Mouse (Mus musculus): Measurements from ENCODE around the gene Gkap1. TPM values are rescaled to one million over a fixed set of nuclear protein-coding genes. Genes with fewer than 3 reads are reported as not detected.

Gkap1 gene
- total RNA-seq, 2 experiments from 2014 or later, result 24.9 to 26.7 TPM

- DNase-seq, result no peak
These were observed 77.4 kb downstream of the Gkap1 start for GRCm38 (mm10) chr13:58197981-58198640.

- no peak for DNase-seq
These were observed 78.3 kb downstream of the Gkap1 start for GRCm38 (mm10) chr13:58197211-58197610.

GRCm38 (mm10) chr13:58194908-58195307 is 80.6 kb downstream of the Gkap1 start:
- no peak for DNase-seq

DNA sequence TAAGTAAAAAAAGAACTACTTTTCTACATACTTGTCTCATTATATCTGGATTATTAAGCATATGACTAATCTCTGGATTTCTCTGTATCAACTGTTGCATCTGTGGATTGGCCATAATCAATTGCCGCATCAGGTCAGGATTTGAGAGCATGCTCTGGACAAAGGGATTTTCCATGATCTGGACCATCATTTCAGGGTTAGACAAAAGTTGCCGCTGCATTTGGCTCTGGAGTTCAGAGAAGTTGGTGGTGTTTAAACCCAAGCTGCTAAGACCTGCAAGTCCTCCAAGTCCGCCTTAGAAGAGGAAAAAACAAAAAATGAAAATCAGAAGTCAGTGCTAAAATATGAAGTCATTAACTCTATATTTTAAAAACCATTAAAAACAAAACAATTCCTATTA is 82.3 kb downstream of the Gkap1 start:
- DNase-seq, result no peak

GRCm38 (mm10) chr13:58192146-58192545 is 83.4 kb downstream of the Gkap1 start:
- no peak for DNase-seq

GRCm38 (mm10) chr13:58191516-58191915 is 84.0 kb downstream of the Gkap1 start:
- DNase-seq, result no peak

DNA sequence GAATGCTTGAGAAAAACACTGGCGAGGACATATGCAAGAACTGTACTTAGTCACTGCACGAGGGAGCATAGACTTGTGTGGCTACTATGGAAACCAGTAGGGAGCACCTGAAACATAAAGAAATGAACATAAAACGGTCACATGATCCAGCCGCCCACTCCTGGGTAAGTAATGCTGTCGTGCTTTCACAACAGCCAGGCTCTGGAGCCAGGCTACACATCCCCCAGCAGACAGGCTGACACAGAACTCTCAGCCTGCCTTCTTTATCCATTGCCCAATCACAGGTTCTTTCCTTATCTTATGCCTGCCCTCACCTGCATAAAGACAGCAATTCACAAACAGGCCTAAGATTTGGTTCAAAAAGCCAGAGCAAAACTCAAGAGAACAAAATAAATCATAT is 86.0 kb downstream of the Gkap1 start:
- DNase-seq, result no peak

DNA sequence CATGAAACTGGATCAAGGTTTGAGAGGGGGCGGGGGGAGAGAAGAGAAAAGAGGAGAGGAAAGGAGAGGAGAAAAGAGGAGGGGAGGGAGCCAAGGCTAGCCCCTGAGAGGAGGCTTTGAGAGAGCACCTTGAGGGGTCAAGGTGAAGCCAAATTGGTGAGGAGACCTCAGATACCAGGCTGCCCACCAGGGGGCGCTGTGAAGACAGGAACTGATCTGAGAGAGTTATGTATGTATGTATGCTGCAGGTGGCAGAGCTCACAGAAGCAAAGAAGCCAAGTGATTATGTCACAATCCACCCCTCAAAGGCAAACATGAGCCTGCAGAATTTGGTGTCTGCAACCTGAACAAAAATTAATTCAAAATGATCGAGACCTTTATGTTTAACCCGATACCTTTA is 87.1 kb downstream of the Gkap1 start:
- peak; percentile 90 for DNase-seq

- no peak for DNase-seq
These were observed 87.7 kb downstream of the Gkap1 start for GRCm38 (mm10) chr13:58187751-58188150.

- no peak for DNase-seq
These were observed 89.2 kb downstream of the Gkap1 start for GRCm38 (mm10) chr13:58186281-58186680.

DNA sequence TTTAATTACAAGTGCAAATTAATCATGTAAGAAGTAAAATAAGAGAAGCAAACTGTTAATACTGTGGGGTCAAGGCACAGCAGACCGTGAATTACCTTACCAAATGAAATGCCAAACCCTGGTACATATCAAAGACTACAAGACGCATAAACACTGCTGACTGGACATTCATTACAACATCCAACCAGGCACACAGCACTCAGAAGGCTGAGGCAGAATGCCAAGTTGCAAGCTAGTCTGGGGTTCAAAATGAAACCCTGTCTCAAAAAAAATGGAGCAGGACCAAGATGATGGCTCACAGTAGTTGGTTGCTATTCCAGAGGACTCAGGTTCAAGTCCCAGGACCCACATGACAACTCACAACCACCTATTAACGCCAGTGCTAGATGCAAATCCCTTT is 91.4 kb downstream of the Gkap1 start:
- no peak for DNase-seq

Small RNA genes lying within 50 kb of the gene (microRNA-seq; reads per million reads assigned to microRNA genes)
- gene Mir6369, result 0 reads per million in 2 experiments

Other genes with a start within 250 kb of the Gkap1 start
- gene Klhl3, start 162.1 kb downstream of the Gkap1 start, total RNA-seq (2021), result 1 to 10 TPM; 1.4 TPM
- 10 to 100 TPM; 90.3 to 91.7 TPM for gene Hnrnpa0, start 147.1 kb downstream of the Gkap1 start, total RNA-seq (2021)
- 1 to 10 TPM; 9.6 to 9.7 TPM for gene Idnk, start 118.0 kb downstream of the Gkap1 start, total RNA-seq (2021)
- 10 to 100 TPM; 48.8 to 53.6 TPM for gene Ubqln1, start 60.0 kb downstream of the Gkap1 start, total RNA-seq (2021)
- gene Kif27, start 83.4 kb upstream of the Gkap1 start, total RNA-seq (2021), result under 1 TPM; 0.33 to 0.34 TPM
- gene 2210016F16Rik, start 109.5 kb upstream of the Gkap1 start, total RNA-seq (2021), result 10 to 100 TPM; 11.5 to 11.9 TPM
- gene Rmi1, start 126.5 kb upstream of the Gkap1 start, total RNA-seq (2021), result 1 to 10 TPM; 6.5 to 7.8 TPM
- gene Hnrnpk, start 127.6 kb upstream of the Gkap1 start, total RNA-seq (2021), result 100 to 1,000 TPM; 504 to 564 TPM

Measured in gastrocnemius, postnatal 10 days (tissue).